Mouse (Mus musculus): ENCODE measurements around the gene Itpr3.
A peak's percentile ranks its signal among the peaks of the same experiment; 100 is the strongest.

The Itpr3 gene

GRCm38 (mm10) chr17:27056812-27057516, at the start of gene Itpr3:
Gene Itpr3 (plus strand): TSS chr17:27057304.
- DNase-seq (ENCODE audit: low spot score in 2 of 2), result peak; percentile 75 to 83

- DNase-seq (ENCODE audit: low spot score in 2 of 2), result no peak
Observed at GRCm38 (mm10) chr17:27008277-27008676, 48.8 kb upstream of the Itpr3 start.

- DNase-seq (ENCODE audit: low spot score in 2 of 2), result no peak
Observed at GRCm38 (mm10) chr17:27011167-27011566, 45.9 kb upstream of the Itpr3 start.

GRCm38 (mm10) chr17:27011998-27012672, 45.0 kb upstream of the Itpr3 start:
- DNase-seq (ENCODE audit: low spot score in 2 of 2), result peak in 1 of 2 experiments; percentile 42

GRCm38 (mm10) chr17:27012909-27013308, 44.2 kb upstream of the Itpr3 start:
- no peak for DNase-seq (ENCODE audit: low spot score in 2 of 2)

- DNase-seq (ENCODE audit: low spot score in 2 of 2), result peak; percentile 68 to 86
Observed at GRCm38 (mm10) chr17:27017564-27018499, 39.3 kb upstream of the Itpr3 start.

GRCm38 (mm10) chr17:27018555-27019196, 38.4 kb upstream of the Itpr3 start:
- DNase-seq (ENCODE audit: low spot score in 2 of 2), result no peak

GRCm38 (mm10) chr17:27021076-27021475, 36.0 kb upstream of the Itpr3 start:
- DNase-seq (ENCODE audit: low spot score in 2 of 2), result no peak

- DNase-seq (ENCODE audit: low spot score in 2 of 2), result no peak
Observed at GRCm38 (mm10) chr17:27021736-27022135, 35.4 kb upstream of the Itpr3 start.

- DNase-seq (ENCODE audit: low spot score in 2 of 2), result no peak
Observed at GRCm38 (mm10) chr17:27023342-27023741, 33.8 kb upstream of the Itpr3 start.

- no peak for DNase-seq (ENCODE audit: low spot score in 2 of 2)
Observed at GRCm38 (mm10) chr17:27025326-27025902, 31.7 kb upstream of the Itpr3 start.

- no peak for DNase-seq (ENCODE audit: low spot score in 2 of 2)
Observed at GRCm38 (mm10) chr17:27025951-27026350, 31.2 kb upstream of the Itpr3 start.

- peak; percentile 62 to 76 for DNase-seq (ENCODE audit: low spot score in 2 of 2)
Observed at GRCm38 (mm10) chr17:27027460-27028283, 29.4 kb upstream of the Itpr3 start.

- peak; percentile 90 to 91 for DNase-seq (ENCODE audit: low spot score in 2 of 2)
Observed at GRCm38 (mm10) chr17:27028284-27028795, 28.8 kb upstream of the Itpr3 start.

- no peak for DNase-seq (ENCODE audit: low spot score in 2 of 2)
Observed at GRCm38 (mm10) chr17:27028909-27029308, 28.2 kb upstream of the Itpr3 start, which contains the start of gene Bak1. Gene Bak1 (minus strand): TSS chr17:27029009.

GRCm38 (mm10) chr17:27029431-27029830, 27.7 kb upstream of the Itpr3 start:
- DNase-seq (ENCODE audit: low spot score in 2 of 2), result no peak

GRCm38 (mm10) chr17:27030896-27031295, 26.2 kb upstream of the Itpr3 start:
- no peak for DNase-seq (ENCODE audit: low spot score in 2 of 2)

- no peak for DNase-seq (ENCODE audit: low spot score in 2 of 2)
Observed at GRCm38 (mm10) chr17:27032328-27032727, 24.8 kb upstream of the Itpr3 start.

GRCm38 (mm10) chr17:27032869-27033268, 24.2 kb upstream of the Itpr3 start:
- DNase-seq (ENCODE audit: low spot score in 2 of 2), result peak; percentile 71 to 79

- no peak for DNase-seq (ENCODE audit: low spot score in 2 of 2)
Observed at GRCm38 (mm10) chr17:27036465-27036864, 20.6 kb upstream of the Itpr3 start.
